Mouse (Mus musculus) liver, postnatal 0 days (tissue): ENCODE measurements around the gene Igf2bp3. TPM values are rescaled to one million over a fixed set of nuclear protein-coding genes. Genes with fewer than 3 reads are reported as not detected.

Source experiments
- ATAC-seq: fragments of 200-750 bp; cut with Nextera tagmentation; 2 replicates; pipeline ENCODE4 v1.8.0; 2017; ENCODE audit warnings: mild to moderate bottlenecking, moderate library complexity
- DNase-seq: peaks from one replicate; pipeline ENCODE4 v3.0.0-alpha.2; 2016
- H3K27ac ChIP-seq: fragments of 300-500 bp; sonication (generic); 2 replicates; pipeline ENCODE4 v1.5.1; 2014; ENCODE audit warnings: antibody characterized with exemption, moderate library complexity, mild to moderate bottlenecking, low read depth
- H3K27me3 ChIP-seq: fragments of 300-500 bp; sonication (generic); 2 replicates; pipeline ENCODE4 v1.6.1; 2014; ENCODE audit warnings: low read length, control low read depth, mixed read lengths; ENCODE audit not compliant: insufficient read depth
- H3K36me3 ChIP-seq: fragments of 300-500 bp; sonication (generic); replicated peaks from 2 replicates; pipeline ENCODE4 v1.6.1; 2014; ENCODE audit warnings: mild to moderate bottlenecking, control low read depth, low read length, moderate library complexity, mixed read lengths; ENCODE audit not compliant: insufficient read depth
- H3K4me1 ChIP-seq: fragments of 300-500 bp; sonication (generic); 2 replicates; pipeline ENCODE4 v1.6.1; 2014; ENCODE audit warnings: antibody characterized with exemption, mild to moderate bottlenecking, control low read depth; ENCODE audit not compliant: insufficient read depth
- H3K4me2 ChIP-seq: fragments of 300-500 bp; sonication (generic); 2 replicates; pipeline ENCODE4 v1.6.1; 2014; ENCODE audit warnings: low read depth, mild to moderate bottlenecking, low read length, moderate library complexity, mixed read lengths
- H3K4me3 ChIP-seq: fragments of 300-500 bp; sonication (generic); 2 replicates; pipeline ENCODE4 v1.5.1; 2014; ENCODE audit warnings: low read depth, low read length
- H3K9ac ChIP-seq: fragments of 300-500 bp; sonication (generic); replicated peaks from 2 replicates; pipeline ENCODE4 v1.6.1; 2014; ENCODE audit warnings: mild to moderate bottlenecking, moderate library complexity
- H3K9me3 ChIP-seq: fragments of 300-500 bp; sonication (generic); 2 replicates; pipeline ENCODE4 v1.6.1; 2016; ENCODE audit warnings: mild to moderate bottlenecking, control low read depth, low read length, mixed read lengths
- CTCF ChIP-seq: sonication (generic); IDR thresholded peaks from 2 replicates; pipeline ENCODE4 v1.5.1; 2016; ENCODE audit warnings: antibody characterized with exemption, low read depth
- EP300 ChIP-seq: IDR thresholded peaks from 2 replicates; pipeline ENCODE4 v1.6.1; 2016; ENCODE audit warnings: antibody characterized with exemption, low read depth, mild to moderate bottlenecking
- WGBS: fragments of 180-500 bp; shearing (Covaris S2); extraction: QIAGEN DNeasy Blood & Tissue Kit; methylation state at CpG from one replicate; pipeline ENCODE4 v1.1.7; 2014; ENCODE audit not compliant: insufficient replicate concordance; 5-methylcytosine and 5-hydroxymethylcytosine counted together
- polyA plus RNA-seq: library from polyadenylated mRNA; unstranded; fragments of >200 nt; fragmentation: Nextera tagmentation; extraction: Ambion mirVana; gene quantifications from 2 replicates; pipeline ENCODE4 v1.2.1, GENCODE M21; 2015

Gene Igf2bp3
- polyA plus RNA-seq, 1 experiment from 2014 or later, result 31.3 TPM

- H3K9ac ChIP-seq, result no peak overlapping the region
- ATAC-seq, result no peak
Observed at GRCm38 (mm10) chr6:49171216-49171615, 43.5 kb downstream of the Igf2bp3 start.

GRCm38 (mm10) chr6:49168648-49169047, 46.1 kb downstream of the Igf2bp3 start:
- TF ChIP-seq CTCF (no peak), EP300 (no peak)
- Histone ChIP-seq H3K36me3 (no peaks in the 10 kb centered on the region), H3K4me3 (no peak overlapping the region), H3K27me3 (no peaks in the 10 kb centered on the region), H3K27ac (no peak overlapping the region), H3K9ac (no peak overlapping the region), H3K9me3 (no peaks in the 10 kb centered on the region), H3K4me1 (peaks cover 3% of the 10 kb centered on the region), H3K4me2 (no peak overlapping the region)
- ATAC-seq, result no peak
- DNase-seq, result no peak
- WGBS, result 75% methylated on average over 3 of the region's 3 CpGs

More at GRCm38 (mm10) chr6:49171216-49171615, 43.5 kb downstream of the Igf2bp3 start:
- TF ChIP-seq CTCF, result no peak
- no peak for TF ChIP-seq EP300
- Histone ChIP-seq H3K27ac (no peak overlapping the region), H3K4me1 (peaks cover 7% of the 10 kb centered on the region; the same call in 1 of the 2 replicates), H3K36me3 (no peaks in the 10 kb centered on the region), H3K4me3 (no peak overlapping the region), H3K9me3 (no peaks in the 10 kb centered on the region), H3K4me2 (no peak overlapping the region), H3K27me3 (no peaks in the 10 kb centered on the region)
- DNase-seq, result no peak
- WGBS, result 86% methylated on average over 5 of the region's 5 CpGs

- WGBS, result 70% methylated on average over 4 of the region's 4 CpGs
- TF ChIP-seq CTCF (no peak), EP300 (no peak)
- no peaks in the 10 kb centered on the region for H3K27me3 ChIP-seq
Observed at GRCm38 (mm10) chr6:49167406-49167805, 47.4 kb downstream of the Igf2bp3 start.

GRCm38 (mm10) chr6:49166318-49166717, 48.4 kb downstream of the Igf2bp3 start:
- Histone ChIP-seq H3K4me3 (no peak overlapping the region), H3K36me3 (no peaks in the 10 kb centered on the region), H3K9ac (no peak overlapping the region), H3K4me1 (peaks cover 3% of the 10 kb centered on the region), H3K4me2 (no peak overlapping the region), H3K27ac (peak overlapping the region; percentile 89), H3K27me3 (no peaks in the 10 kb centered on the region), H3K9me3 (no peaks in the 10 kb centered on the region)
- DNase-seq (no peak), ATAC-seq (peak; percentile 80)
- 64% methylated on average over 8 of the region's 8 CpGs for WGBS
- no peak for TF ChIP-seq EP300
- no peak for TF ChIP-seq CTCF

More at GRCm38 (mm10) chr6:49167406-49167805, 47.4 kb downstream of the Igf2bp3 start:
- Histone ChIP-seq H3K4me2 (no peak overlapping the region), H3K4me3 (no peak overlapping the region), H3K27ac (peak overlapping the region; percentile 44; the same call in 1 of the 2 replicates), H3K9ac (no peak overlapping the region), H3K4me1 (peaks cover 3% of the 10 kb centered on the region), H3K36me3 (no peaks in the 10 kb centered on the region), H3K9me3 (no peaks in the 10 kb centered on the region)
- no peak for DNase-seq
- ATAC-seq, result no peak

GRCm38 (mm10) chr6:49165855-49166254, 48.9 kb downstream of the Igf2bp3 start:
- 73% methylated on average over 6 of the region's 6 CpGs for WGBS
- Histone ChIP-seq H3K4me1 (peaks cover 3% of the 10 kb centered on the region), H3K4me3 (no peak overlapping the region), H3K4me2 (no peak overlapping the region), H3K27ac (peak overlapping the region; percentile 89), H3K27me3 (no peaks in the 10 kb centered on the region), H3K9me3 (no peaks in the 10 kb centered on the region), H3K36me3 (no peaks in the 10 kb centered on the region), H3K9ac (no peak overlapping the region)
- peak; percentile 96 for ATAC-seq
- TF ChIP-seq CTCF (no peak), EP300 (0 out of 2 replicates have a peak, but pooled peaks have one; percentile 36)
- DNase-seq, result peak; percentile 54

GRCm38 (mm10) chr6:49165101-49165500, 49.7 kb downstream of the Igf2bp3 start:
- H3K9me3 ChIP-seq, result no peaks in the 10 kb centered on the region
- DNase-seq (no peak), ATAC-seq (no peak)
- H3K4me2 ChIP-seq, result no peak overlapping the region
- peaks cover 9% of the 10 kb centered on the region for H3K4me1 ChIP-seq
- no peak overlapping the region for H3K4me3 ChIP-seq
- WGBS, result 76% methylated on average over 6 of the region's 6 CpGs
- H3K27ac ChIP-seq, result 0 out of 2 replicates have a peak overlapping the region, but pooled peaks have one; percentile 24
- no peaks in the 10 kb centered on the region for H3K36me3 ChIP-seq
- H3K27me3 ChIP-seq, result no peaks in the 10 kb centered on the region
- TF ChIP-seq CTCF (no peak), EP300 (no peak)
- H3K9ac ChIP-seq, result no peak overlapping the region

- no peaks in the 10 kb centered on the region for H3K27me3 ChIP-seq
- ATAC-seq, result no peak
- no peak overlapping the region for H3K4me3 ChIP-seq
- H3K4me1 ChIP-seq, result peaks cover 9% of the 10 kb centered on the region
- no peak for DNase-seq
- H3K36me3 ChIP-seq, result no peaks in the 10 kb centered on the region
- 71% methylated on average over 11 of the region's 11 CpGs for WGBS
- H3K4me2 ChIP-seq, result no peak overlapping the region
- H3K9ac ChIP-seq, result no peak overlapping the region
- H3K9me3 ChIP-seq, result no peaks in the 10 kb centered on the region
- TF ChIP-seq EP300 (no peak), CTCF (no peak)
- 0 out of 2 replicates have a peak overlapping the region, but pooled peaks have one; percentile 24 for H3K27ac ChIP-seq
Observed at GRCm38 (mm10) chr6:49164701-49165100, 50.1 kb downstream of the Igf2bp3 start.
